Mouse (Mus musculus) adrenal gland, adult 2 months (tissue): ENCODE results near the gene Psmd3. TPM values are rescaled to one million over a fixed set of nuclear protein-coding genes. Genes with fewer than 3 reads are reported as not detected.
"Not testable (repeated sequence)": the region's sequence is repeated elsewhere in the genome, so short reads cannot be mapped to it uniquely, and the experiment has no call there.

Source experiments
- DNase-seq: peaks from one replicate; pipeline ENCODE4 v3.0.0; 2021
- polyA plus RNA-seq: library from polyadenylated mRNA; depleted of rRNA; stranded (reverse); fragments of >200 nt; gene quantifications from 2 replicates; pipeline ENCODE4 v1.2.3, GENCODE M21; 2012
- total RNA-seq, 2 experiments: library from RNA; stranded (reverse); gene quantifications; 2 replicates each; pipeline ENCODE4 v1.2.3; 2021

The Psmd3 gene
- total and polyA plus RNA-seq, 3 experiments = 128 to 195 (median 130) TPM

- DNase-seq = peak; percentile 80
Observed at GRCm38 (mm10) chr11:98717904-98718303, 35.5 kb downstream of the Psmd3 start.

DNA sequence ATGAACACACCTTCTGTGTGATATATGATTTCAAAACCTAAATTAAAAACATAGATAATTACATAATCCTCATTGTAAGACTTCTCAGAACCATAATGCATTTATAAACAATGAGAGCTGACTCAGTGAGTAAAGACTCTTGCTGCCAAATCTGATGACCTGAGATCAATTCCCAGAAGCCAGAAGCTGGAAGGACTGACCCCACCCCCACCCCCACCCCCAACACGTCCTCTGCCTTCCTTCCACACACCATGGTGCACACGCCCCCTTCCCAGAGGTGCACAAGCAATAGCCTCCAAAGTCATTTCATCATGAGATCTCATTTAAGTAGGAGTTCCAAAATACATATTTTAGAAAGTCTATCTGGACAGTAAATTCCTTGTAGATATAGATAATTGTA, 38.4 kb downstream of the Psmd3 start:
- no peak for DNase-seq

- DNase-seq = peak; percentile 61
Observed at GRCm38 (mm10) chr11:98721458-98722226, 39.3 kb downstream of the Psmd3 start.

DNA sequence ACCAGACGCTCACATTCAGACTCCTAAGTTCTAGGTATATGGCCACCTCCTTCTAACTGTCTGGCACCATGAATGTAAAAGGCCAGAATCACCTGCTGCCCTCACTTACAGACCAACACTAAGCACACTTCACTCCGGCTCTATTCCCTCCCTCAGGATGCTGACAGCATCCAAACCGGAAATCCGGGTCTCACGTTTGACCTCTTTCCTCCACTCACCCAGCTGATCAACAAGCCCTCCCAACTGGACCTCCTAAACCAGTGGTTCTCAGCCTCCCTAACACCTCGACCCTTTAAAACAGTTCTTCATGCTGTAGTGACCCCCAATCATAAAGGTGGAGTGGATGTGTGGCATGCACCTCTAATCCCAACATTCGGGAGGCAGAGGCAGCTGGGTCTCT, 40.7 kb downstream of the Psmd3 start:
- DNase-seq = no peak

GRCm38 (mm10) chr11:98725926-98726506, 43.7 kb downstream of the Psmd3 start:
- DNase-seq = no peak

GRCm38 (mm10) chr11:98729119-98729588, 46.8 kb downstream of the Psmd3 start, which contains the start of gene Med24:
Gene Med24 (minus strand): TSS chr11:98729435.
- DNase-seq = peak; percentile 91

- DNase-seq = no peak
Observed at GRCm38 (mm10) chr11:98730727-98731126, 48.4 kb downstream of the Psmd3 start.

DNA sequence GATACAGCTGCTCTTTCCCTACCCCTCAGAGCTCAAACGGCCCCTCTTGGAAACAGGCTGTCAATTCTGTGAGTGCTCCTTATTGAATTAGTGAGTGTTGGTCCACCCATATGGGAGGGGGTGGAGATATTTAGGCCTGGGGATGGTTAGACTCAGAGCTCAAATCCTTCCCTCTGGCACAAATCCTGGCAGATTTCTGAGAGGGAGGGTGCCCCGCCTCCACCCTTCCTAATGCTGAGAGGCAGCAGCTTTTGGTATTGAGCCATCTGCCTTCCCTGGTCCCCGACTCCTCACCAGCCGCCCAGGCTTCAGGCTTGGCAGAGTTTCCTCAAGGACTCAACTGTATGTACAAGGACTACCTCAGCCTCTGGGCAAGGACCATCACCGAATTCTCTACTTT, 48.8 kb downstream of the Psmd3 start:
- DNase-seq = peak; percentile 73

GRCm38 (mm10) chr11:98734020-98734419, 51.7 kb downstream of the Psmd3 start:
- no peak for DNase-seq

GRCm38 (mm10) chr11:98735111-98735510, 52.8 kb downstream of the Psmd3 start:
- no peak for DNase-seq

- DNase-seq = no peak
Observed at GRCm38 (mm10) chr11:98736176-98736575, 53.8 kb downstream of the Psmd3 start.

DNA sequence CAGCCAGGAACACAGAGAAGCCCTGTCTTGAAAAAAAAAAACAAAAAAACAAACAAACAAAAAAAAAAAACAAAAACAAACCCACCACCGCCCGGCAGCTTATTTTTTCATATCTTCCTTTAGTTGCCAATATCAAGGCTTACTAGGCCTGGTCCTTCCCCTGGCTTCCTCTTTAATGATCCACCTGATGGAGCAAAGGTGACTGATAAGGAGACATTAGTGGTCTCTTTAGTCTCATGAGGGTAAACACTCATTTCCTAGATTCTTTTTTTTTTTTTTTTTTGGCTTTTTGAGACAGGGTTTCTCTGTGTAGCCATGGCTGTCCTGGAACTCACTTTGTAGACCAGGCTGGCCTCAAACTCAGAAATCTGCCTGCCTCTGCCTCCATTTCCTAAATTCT, 54.9 kb downstream of the Psmd3 start:
- DNase-seq = not testable (repeated sequence)

DNA sequence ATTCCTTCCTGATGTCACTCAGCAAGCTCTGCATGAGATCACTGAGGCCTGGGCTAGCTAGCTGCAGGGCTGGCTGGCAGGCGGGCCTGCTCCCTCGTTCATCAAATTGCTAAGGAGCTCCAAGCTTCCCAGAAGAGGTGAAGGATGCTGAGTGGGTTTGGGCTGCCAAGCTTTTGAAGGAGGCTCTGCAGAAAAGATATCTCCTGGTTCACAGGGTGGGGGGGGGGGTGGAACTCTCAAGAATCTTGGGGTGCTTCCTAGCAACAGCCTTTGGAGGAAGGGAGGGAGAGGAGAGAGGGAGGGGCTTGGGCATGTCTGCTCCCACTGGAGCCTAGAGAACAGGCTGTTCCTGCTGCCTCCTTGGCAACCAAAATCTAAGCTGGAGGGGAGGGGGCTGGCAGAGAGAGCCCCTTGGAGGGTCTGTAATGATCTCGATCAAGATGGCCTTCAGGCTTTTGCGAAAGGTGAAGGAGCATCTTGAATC, 56.1 kb downstream of the Psmd3 start:
- DNase-seq = no peak

GRCm38 (mm10) chr11:98738925-98739324, 56.6 kb downstream of the Psmd3 start:
- DNase-seq = no peak

DNA sequence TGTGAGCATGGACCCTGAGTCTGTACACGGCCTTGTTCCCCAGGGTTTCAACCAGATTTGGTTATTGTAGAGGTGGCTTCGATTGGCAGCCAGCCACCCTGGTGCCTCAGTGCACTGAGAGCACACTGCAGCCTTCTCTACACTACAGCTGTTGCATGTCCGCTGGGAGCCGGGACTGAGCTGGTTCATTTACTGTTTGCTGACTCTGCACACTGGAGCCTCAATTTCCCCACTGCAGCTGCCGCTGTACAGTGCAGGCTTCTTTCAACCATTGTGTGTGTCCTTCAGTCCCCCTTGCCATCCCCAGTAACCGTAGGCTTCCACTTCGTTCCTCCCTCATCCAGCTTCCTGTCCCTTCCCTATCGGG, 57.7 kb downstream of the Psmd3 start:
- DNase-seq = no peak

DNA sequence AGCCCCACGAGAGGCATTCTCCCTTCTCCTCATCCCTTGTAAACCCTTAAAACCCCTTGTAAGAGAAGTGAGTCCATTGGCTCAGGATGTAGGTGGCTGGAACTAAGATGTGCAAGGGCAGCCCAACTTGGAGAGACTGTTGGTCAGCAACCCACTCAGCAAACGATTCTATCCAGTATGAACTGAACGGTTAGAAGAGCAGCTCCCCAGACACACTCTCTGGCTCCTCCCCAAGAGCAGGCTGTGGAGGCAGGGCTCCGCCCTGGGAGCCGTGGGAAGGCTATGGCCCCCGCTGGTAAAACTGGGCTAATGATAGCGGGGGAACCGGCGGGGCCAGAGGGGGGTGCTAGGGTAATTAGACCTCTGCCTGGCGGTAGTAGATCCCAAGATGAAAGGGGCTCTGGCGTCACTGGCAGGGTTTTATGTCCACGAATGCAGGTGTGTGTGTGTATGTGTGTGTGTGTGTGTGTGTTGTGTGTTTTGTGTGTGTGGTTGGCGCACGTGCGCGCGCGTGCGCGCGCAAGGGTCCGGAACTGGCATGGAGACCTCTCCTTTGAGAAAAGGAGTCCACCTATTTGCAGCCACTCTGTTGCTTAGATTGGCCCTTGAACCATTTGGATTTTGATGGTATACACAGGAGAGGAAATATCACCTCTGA, 58.2 kb downstream of the Psmd3 start, which contains the start of gene Thra:
Gene Thra (plus strand): TSS at position 246 of the 658 bp plus-strand sequence.
- DNase-seq = peak; percentile 85

GRCm38 (mm10) chr11:98741051-98741620, 58.8 kb downstream of the Psmd3 start:
- DNase-seq = no peak

- DNase-seq = peak; percentile 91
Observed at GRCm38 (mm10) chr11:98741622-98742396, 59.5 kb downstream of the Psmd3 start.

GRCm38 (mm10) chr11:98742397-98743291, 60.3 kb downstream of the Psmd3 start:
- peak; percentile 76 for DNase-seq

GRCm38 (mm10) chr11:98743655-98744345, 61.4 kb downstream of the Psmd3 start:
- peak; percentile 63 for DNase-seq
